Mouse (Mus musculus) left cerebral cortex, adult 18-20 months (tissue): Measurements from ENCODE around the gene Tefm. TPM values are rescaled to one million over a fixed set of nuclear protein-coding genes. Genes with fewer than 3 reads are reported as not detected.
A peak's percentile ranks its signal among the peaks of the same experiment; 100 is the strongest.
"Not testable (repeated sequence)": the region's sequence is repeated elsewhere in the genome, so short reads cannot be mapped to it uniquely, and the experiment has no call there.

Experiments used
- DNase-seq, 2 experiments: peaks; one replicate each; pipeline ENCODE4 v3.0.0; 2021 to 2022; ENCODE audit warnings: low spot score in 2 of 2, mixed read lengths in 1 of 2
- total RNA-seq, 2 experiments: library from RNA; stranded (reverse); gene quantifications; 2 replicates each; pipeline ENCODE4 v1.2.3; 2021

Tefm gene
- total RNA-seq, 2 experiments from 2014 or later: 6.9 to 7.2 TPM

DNA sequence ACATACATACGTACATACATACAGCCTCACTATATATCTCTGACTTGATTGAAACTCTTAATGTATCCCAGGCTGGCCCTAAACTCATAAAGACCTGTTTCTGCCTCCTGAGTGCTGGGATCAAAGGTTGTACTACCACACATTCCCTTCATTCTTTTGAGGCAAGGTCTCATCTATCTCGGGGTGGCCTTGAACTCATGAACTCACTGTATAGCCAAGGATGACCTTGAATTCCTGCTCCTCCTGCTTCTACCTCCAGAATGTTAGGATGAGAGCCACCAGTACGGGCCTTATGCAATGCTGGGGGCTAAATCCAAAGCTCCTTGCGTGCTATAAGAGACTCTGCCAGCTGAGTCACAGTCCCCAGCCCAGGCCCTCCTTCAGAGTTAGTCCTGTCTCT is 19.1 kb upstream of the Tefm start:
- DNase-seq: no peak

DNA sequence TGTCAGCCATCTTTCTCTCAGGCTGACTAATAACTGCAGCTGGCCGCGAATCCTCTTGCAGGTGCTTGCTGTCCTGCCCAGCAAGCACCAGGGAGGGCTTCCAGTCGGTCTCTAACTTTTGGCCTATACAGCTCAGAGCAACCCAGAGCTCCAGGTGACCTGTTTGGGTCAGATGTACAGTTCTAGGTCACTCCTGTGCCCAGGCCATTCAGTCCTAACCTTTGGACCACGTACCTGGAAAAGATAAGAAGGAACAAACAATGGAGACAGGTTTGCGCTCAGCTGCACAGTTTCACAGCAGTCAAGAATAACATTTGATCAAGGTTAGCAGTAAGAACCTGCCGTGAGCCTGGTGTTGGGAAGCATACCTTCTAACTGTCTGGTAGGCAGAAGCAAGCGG is 17.0 kb upstream of the Tefm start:
- DNase-seq: no peak

DNA sequence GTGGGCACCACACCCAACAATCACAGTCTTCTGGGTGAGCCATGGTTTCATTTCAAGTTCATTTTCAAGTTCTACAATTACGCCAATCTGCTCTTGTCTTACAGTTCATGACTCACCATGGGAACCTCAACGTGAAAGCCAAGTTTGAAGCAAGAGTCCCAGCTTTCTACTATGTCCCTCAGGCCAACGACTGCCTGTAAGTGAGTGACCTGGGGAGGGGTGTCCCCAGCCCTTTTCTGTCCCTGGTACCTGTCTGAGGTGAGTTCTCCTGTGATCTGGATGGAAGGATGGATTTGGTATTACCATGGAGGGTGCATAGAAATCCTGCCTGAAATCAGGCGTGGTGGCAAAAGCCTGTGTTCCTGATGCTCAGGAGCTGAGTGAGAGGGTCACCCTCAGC is 14.9 kb upstream of the Tefm start:
- DNase-seq: no peak

DNA sequence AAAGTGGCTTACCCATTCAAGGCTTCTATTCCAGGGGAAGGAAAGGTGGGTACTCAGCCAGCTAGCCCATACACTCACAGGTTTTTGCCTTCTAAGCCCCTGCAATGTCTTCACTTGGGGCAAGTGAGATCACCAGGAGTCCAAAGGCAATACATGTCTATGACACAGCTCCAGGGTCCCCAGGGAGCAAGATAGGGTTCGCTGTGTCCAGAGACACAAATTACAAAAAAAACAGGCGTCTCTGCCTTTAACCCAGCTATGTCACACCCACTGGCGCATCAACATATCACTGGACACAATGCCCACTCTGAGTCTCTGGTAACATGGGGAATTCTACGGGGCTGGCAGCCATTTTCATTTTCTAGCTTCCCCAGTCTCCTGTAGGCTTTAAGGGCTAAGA is 14.0 kb upstream of the Tefm start:
- DNase-seq: no peak

DNA sequence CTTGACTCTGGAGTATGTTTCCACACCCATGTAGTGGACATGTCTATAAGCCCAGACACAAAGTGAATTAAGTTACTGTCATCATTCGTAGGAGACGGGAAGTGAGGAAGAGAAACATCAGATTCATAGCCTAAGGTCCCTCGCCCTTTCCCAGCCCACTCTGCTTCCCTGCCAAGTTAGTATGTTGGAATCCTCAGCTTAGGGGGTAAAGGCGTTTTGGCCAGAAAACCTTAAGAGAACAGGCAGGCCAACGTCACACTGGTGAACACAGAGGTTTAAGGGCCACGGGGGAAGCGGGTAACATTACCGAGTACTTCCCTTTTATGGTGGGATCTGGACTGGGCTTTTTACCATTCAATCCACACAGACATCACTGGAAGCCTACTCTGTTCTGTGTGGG is 13.6 kb upstream of the Tefm start:
- no peak for DNase-seq

DNA sequence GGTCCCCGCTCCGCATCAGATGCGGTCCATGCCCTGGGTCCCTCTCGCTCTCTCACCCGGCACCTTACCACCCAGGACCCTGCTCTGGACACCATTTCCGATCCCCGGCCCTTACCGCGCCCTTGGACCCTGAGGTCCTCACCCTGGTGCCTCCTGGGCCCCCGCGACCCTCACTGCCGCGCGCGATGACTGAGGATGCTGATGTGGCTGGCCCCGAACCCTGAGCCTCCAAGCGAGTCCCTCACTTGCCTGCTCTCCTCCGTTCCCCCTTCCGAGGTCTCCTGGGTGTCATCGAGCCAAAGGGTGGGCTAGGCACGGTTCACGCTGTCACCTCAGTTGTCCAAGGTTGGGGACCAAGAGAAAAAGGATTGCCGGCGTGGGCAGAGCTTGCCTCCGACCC is 12.5 kb upstream of the Tefm start:
- no peak for DNase-seq

DNA sequence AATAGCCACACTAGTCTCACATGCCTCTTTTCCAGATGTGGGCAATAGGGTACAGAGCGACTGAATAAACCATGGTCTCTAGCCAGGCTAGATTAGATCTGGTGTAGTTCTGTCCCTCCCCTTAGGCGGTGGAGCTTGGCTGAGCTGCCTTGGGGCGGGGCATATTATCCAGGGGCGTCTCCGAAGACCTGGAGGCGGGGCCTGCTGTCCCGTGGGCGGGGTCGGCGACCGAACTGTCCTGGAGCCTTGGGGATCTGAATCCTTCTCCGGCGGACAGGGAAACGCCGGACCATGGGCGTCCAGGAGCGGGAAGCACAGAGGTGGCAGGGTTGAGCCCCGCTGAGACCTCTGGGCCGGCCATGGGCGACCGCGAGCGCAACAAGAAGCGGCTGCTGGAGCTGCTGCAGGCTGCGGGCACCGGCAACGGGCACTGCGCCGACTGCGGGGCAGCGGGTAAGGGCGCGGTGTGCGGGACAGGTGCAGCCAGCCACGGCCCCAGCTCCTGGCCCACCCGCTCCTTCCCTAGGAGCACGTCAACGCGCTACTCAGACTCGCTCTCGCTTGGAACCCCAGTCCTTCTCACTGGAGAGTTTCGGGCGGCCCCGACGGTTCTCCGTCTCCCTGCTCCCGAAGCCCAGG is 12.0 kb upstream of the Tefm start, which contains the start of gene Adap2:
TSS of gene Adap2 (plus strand) at position 249 of the 639 bp plus-strand sequence.
- DNase-seq: peak; percentile 47 to 54

DNA sequence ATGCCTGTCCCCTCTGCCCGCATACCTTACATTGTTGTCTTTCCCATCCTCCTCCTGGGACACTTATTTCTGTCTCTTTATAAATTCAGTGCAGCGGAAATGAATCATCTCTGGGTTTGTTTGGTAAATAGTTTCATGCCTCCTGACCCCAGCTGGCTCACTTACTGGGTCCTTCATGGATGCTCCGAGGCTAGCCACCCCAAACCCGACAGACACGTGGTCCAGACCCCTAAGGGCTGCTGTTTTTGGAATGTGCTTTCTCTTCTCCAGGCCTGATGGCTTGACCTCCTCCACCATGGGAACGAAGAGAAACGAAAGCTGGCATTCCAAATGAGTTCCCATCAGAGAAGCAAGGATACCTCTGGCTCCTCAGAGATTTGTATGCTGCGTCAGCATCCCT is 10.4 kb upstream of the Tefm start:
- no peak for DNase-seq

DNA sequence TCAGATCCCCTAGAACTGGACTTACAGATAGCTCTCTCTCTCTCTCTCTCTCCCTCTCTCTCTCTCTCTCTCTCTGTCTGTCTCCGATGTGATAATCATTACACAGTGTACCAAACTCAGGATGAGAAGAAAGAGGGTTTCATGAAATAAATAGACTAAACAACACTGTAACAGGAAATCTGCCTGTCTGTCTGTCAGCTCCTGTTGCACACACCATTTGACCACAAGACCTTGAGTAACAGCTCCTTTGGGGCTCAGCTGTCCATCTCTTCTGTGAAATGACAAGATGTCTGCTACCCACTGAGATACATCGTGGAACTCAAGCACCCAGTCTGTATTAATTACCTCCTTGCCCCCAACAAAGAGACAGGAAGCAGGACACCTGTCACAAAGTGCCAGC is 9.6 kb upstream of the Tefm start:
- no peak for DNase-seq

DNA sequence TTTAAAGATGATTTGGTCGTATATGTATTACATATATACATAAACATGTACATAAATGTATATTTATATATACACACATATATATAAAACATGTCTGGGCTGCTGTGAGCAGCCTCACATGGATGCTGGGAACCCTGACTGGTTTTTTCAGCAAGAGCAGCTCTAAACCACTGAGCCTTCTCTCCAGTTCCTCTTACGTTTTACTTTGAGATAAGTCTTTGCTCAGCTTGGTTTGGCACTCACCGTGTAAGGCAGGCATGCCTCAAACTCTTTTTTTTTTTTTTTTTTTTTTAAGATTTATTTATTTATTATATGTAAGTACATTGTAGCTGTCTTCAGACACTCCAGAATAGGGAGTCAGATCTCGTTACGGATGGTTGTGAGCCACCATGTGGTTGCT is 8.6 kb upstream of the Tefm start:
- no peak for DNase-seq

DNA sequence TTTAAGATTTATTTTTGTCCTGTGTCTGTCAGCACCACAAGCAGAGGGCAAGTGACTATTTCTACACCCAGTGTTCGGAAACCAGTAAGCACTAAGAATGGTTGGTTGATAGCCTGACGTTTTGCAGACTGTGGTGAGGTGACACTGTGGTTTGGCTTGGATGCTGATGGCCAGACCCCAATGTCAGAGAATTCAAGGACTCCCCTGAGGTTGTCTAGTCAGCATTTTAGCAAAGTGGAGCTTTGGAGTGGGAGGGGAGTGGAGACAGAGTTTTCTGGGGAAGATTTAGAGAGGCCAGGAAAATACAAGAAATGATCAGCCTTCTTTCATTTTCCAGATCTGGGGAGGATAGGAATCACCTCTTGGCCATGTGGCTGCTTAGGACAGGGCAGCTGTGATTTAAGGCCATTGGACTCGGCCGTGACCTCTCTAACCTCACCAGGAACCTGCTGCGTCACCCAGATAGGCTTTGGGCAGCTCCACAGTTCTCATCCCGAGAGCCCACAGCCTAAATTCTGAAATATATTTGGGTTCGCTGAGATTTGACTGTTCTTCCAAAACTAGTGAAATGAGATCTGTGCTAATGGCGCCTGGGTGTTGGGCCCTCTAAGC is 7.5 kb upstream of the Tefm start:
- no peak for DNase-seq

DNA sequence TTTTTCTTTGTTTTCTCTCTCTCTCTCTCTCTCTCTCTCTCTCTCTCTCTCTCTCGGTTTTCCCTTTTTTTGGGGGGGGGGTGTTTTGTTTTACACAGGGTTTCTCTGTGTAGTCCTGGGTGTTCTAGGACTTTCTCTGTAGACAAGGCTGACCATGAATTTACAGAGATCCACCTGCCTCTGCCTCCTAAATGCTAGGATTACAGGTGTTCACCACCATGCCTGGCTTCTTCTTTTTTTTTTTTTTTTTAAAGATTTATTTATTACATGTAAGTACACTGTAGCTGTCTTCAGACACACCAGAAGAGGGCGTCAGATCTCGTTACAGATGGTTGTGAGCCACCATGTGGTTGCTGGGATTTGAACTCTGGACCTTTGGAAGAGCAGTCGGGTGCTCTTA is 7.0 kb upstream of the Tefm start:
- not testable (repeated sequence) for DNase-seq

DNA sequence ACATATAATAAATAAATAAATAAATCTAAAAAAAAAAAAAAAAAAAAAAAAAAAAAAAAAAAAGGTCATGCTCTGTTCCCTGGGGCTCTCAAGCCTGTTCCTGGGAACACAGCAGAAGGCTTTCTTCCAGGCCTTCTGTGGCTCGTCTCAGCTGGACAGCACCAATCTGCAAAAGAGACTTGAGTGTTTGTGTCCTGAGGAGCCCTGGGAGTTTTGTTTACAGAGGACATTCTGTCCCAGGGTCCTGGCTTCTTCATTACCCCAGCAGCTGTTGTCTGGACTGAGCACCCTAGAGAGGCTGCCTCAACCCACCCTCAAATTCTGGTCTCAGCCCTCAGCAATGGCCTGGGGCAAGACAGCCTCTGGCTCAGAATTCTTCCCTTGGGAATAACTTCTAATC is 6.3 kb upstream of the Tefm start:
- no peak for DNase-seq

DNA sequence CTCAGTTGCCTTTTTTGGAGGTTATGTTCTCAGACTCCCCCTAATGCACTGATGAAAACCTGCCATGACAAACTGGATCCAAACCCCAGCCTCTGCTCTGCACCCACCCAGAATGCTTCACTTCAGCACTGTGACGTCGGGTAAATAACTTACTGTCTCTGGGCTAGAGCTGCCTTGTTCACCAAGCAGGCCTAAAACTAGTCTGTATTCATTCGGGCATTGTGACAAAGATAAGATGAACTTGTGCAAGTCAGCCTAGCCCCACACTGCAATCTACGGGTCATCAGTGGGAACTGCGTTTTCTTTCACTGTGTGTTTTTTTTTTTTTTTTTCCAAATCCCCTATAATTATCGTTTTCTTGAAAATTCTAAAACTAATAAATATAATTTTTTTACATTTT is 5.8 kb upstream of the Tefm start:
- DNase-seq: no peak

DNA sequence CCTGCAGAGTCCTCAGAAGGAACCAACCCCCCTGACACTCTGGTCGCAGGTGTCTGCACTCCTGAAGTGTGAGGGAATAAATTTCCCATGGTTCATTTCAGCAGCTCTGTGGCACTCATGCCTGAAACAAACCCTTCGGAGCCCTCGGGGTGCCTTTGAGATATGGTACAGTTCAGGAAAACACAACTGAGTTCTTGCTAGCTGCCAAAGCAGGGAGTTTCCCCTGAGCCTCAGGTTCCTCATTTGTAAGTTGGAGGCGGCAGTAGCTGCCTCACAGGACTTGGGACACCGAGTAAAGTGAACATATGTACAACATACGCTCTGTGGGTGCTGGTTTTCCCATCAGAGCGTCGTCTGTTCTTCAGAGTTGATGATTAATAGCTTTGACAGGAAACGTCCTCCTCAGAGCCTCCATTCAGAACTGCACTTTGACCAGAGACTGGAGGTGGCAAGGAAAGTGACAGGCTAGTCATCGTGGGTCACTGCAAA is 3.9 kb upstream of the Tefm start:
- DNase-seq: no peak

DNA sequence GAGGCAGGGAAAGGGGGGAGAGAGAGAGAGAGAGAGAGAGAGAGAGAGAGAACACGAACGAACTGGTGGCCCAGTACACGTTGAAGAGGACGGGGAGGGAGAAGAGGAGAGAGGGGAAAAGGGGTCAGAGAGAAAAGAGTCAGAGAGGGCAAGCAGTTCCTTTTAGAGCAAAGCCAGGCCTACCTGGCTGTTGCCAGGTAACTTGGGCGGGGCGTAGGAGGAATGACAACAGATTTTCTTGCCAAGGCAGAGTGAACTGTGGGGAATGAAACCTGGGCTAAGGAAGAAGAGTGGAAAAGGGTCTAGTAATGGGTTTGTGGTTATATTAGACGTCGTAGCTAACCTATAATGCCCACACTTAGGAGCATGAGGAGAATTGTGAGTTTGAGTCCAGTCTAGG is 897 bp upstream of the Tefm start:
- no peak for DNase-seq

DNA sequence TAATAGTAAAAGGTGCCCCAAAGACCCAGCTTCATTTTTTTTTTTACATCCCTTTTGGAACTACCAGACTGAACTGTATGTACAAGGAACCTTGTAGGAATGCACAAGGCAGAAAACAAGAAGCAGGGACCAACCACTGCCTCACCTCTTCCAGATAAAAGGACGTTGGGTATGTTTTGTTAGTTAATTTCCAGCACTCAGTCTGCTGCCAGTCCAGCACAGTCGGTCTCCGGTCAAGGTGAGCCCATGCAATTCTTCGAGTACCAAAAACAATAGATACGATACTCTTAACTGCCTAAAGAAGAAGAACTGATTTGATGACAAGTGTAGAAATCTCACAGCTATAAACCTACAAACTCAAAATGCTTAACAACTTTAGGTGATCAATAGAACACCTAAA is 4.2 kb downstream of the Tefm start:
- no peak for DNase-seq

DNA sequence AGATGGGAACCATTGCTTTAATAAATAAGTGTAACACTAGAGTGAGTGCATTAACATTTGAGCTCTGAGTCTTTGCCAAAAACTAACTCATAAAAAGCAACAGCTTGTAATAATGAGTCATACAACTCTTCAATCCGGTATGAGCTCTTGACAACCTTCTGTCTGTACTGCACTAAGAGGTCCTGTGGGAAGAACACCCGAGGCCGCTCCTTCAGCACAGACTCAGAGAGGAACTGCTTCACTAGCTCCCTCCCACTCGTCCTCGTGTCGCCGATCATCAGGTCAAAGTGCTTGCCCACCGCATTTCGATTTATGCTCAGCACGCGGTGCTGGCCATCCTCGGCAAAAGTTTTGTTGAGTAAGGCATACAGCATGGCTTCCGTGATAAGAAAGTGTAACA is 5.2 kb downstream of the Tefm start:
- no peak for DNase-seq

DNA sequence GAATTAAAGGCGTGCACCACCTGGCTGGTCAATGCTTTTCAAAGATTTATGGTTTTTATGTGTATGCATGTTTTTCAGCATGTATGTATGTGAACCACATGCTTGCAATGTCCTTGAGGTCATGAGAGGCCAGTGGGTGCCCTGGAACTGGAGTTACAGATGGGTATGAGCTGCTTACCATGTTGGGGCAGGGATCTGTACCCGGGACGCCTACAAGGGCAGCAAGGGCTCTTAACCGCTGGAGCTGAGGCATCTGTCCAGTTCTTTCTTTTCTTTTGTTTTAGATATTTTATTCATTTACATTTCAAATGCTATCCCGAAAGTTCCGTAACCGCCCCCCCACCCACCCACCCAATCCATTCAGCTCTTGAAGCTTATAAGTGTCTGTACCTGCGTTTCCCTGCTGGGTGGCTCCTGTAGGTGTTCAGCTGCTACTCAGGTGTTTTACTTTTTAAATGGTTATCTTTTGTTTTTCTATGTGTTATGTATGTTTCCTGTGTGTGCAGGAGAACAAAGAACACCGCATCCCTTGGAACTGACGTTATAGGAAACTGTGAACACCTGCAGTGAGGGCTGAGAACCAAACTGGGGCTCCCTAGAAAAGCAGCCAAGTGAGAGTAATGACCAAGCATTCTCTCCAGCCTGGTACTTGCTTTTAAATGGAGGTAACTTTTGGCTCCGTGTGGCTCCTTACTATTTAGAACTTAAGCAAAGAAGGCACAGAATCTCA is 5.9 kb downstream of the Tefm start:
- DNase-seq: no peak

DNA sequence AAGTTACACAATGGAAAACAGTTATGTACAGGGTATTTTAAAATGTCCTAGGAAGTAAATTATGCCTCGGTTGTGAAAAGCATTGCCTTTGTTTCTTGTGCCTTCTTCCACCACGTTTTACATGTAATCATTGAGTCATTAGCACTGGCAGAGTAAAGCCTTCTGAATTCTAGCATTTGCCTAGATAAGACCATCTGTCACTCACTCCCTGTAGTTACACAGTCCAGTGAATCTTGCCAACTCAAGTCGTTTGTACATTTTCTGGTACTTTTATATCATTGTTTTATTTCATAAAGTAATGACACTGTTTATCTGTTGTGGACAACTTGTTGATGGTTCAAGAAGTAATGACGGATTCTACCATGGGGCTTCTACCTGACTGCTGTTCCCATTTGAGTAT is 7.2 kb downstream of the Tefm start:
- DNase-seq: no peak

DNA sequence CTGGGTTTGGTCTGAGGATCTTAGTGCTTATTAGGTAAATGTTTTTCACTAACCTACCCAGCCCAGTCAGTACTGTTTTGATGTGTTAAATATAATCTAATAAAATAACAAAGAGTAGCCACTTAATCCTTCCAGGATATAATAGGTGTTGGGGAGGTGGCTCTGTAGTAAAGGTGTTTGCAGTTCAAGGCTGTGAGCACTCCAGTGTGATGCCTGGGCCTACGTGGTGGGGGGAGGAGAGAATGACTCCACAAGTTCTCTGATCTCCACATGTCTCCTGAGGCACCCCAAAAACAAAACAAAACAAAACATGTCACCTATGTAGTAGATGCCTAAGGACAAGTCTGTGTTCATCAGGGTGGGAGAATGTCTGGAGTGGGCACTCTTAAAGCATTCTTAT is 9.9 kb downstream of the Tefm start:
- DNase-seq: no peak

DNA sequence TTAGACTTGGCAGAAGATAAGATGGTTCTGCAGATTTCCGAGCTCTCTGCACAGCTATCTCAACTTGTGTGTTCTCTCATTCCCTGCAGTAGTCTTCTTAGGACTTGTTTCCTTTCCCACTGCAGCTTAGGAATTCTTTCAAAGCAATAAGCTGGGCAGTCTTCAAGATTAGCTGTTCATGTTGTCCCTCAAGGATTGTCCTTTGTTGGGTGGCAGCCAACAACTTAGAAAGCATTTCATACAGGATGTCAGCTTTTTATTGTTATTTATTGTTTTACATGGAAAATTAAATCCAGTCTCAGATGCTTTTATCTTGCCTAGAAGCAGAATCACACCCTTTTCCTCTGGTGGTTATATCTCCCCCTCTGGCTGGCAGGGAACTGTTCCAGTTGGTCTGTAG is 25.6 kb downstream of the Tefm start:
- DNase-seq: no peak

DNA sequence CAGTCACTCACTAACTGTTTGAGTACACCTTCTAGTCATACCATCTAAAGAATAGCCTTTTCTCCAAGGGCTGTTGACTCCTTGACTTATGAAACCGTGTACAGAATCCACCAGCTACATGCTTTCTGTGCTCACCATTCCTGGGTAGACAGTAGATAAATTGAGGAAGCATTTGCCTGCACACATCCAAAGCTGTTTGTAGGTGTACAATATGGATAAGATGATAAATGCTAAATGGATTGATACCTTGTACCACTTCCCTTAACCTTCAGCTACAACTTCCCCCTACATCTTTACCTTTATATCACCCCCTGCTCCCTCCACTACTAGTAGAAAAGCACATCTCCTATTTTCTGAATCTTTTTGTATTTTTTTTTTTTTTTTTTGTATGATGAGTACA is 37.6 kb downstream of the Tefm start:
- no peak for DNase-seq
